Comparison of ENCODE assay signal across 20 mouse cellular contexts in the genomic region with DNA sequence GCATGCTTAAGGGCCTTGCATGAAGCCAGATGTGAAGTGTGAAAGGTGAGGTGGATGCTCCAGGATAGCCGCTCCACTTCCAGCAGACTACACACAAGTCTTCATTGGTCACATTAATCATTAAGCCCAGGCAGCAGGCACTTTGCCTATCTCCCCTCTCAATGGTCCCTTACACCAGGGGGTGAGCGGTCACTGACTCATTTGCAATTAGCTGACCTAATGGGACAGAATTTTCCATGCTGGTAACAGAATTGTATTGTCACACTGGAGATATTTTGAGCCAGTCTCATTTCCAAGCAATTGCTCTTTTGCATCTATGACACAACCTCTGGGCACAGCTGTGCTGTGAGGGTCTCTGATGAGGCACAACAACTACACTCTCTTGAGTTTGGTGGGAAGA. TPM values are rescaled to one million over a fixed set of nuclear protein-coding genes. Genes with fewer than 3 reads are reported as not detected.
DNase-seq lines count a peak whose midpoint lies in the region; ATAC-seq and TF ChIP-seq lines count a peak whose summit lies in the region.
"Had no signal": no experiment of that assay in that cellular context is flagged by ENCODE, and none has a peak within 500 bp of the region (broad histone marks: within the 10 kb centered on the region; RNA-seq: fewer than 3 reads in every experiment).

No protein-coding gene starts in this region.

- no peak overlapping the region for H3ac ChIP-seq in C2C12 (ENCODE audit: control insufficient read depth, insufficient read length, low read depth)

- H3K27me3 ChIP-seq in C2C12 (ENCODE audit: control insufficient read depth, insufficient read depth, insufficient read length) = no peaks in the 10 kb centered on the region
- no peaks in the 10 kb centered on the region for H3K27me3 ChIP-seq in intestine, embryonic 15.5 days (replicated peaks)
- H3K27me3 ChIP-seq: forebrain, embryonic 13.5 days; liver, embryonic 12.5 days; megakaryocyte, embryonic 14.5 days; midbrain, embryonic 13.5 days had no signal

- H3K9me3 ChIP-seq in intestine, embryonic 15.5 days = no peaks in the 10 kb centered on the region
- H3K9me3 ChIP-seq: forebrain, embryonic 13.5 days; hindbrain, embryonic 10.5 days; liver, embryonic 12.5 days; megakaryocyte, embryonic 14.5 days; midbrain, embryonic 13.5 days had no signal

- no peak for ATAC-seq in intestine, embryonic 15.5 days
- ATAC-seq: forebrain, embryonic 13.5 days; hindbrain, embryonic 16.5 days; intestine, embryonic 16.5 days; liver, embryonic 12.5 days; midbrain, embryonic 13.5 days had no signal

- no peak overlapping the region for H3K27ac ChIP-seq in intestine, embryonic 15.5 days
- H3K27ac ChIP-seq: forebrain, embryonic 13.5 days; liver, embryonic 12.5 days; midbrain, embryonic 13.5 days had no signal

- WGBS in intestine, embryonic 15.5 days = 65% methylated on average over 2 of the region's 2 CpGs

- H3K79me3 ChIP-seq in C2C12 (ENCODE audit: low read depth) = no peaks in the 10 kb centered on the region

- peaks cover 14% of the 10 kb centered on the region for H3K4me1 ChIP-seq in intestine, embryonic 15.5 days (replicated peaks)

- H3K36me3 ChIP-seq in C2C12 (ENCODE audit: control insufficient read depth, insufficient read depth) = no peaks in the 10 kb centered on the region
- H3K36me3 ChIP-seq in intestine, embryonic 15.5 days = no peaks in the 10 kb centered on the region
- H3K36me3 ChIP-seq: liver, embryonic 12.5 days had no signal

- DNase-seq in kidney, postnatal 10 days = peak; percentile 18
- no peak for DNase-seq in kidney, postnatal 14 days
- DNase-seq in 3T3-L1 (ENCODE audit: low read depth, low spot score) = peak; percentile 12
- DNase-seq in brain, adult 2 months (ENCODE audit: low read depth, low spot score) = peak; percentile 47
- no peak for DNase-seq in right cerebral cortex, postnatal 14 days
- DNase-seq: adrenal gland, adult 8-10 months; cerebellum, adult 8-10 months; cerebellum, postnatal 36 days; lung, embryonic 14.5 days; lung, postnatal 36 days had no signal

- no peaks in the 10 kb centered on the region for H3K79me2 ChIP-seq in C2C12 (ENCODE audit: control insufficient read depth, insufficient read depth)

- no peak overlapping the region for H3K4me3 ChIP-seq in C2C12 (ENCODE audit: insufficient read depth, poor library complexity, severe bottlenecking)
- no peak overlapping the region for H3K4me3 ChIP-seq in intestine, embryonic 15.5 days (replicated peaks)
- H3K4me3 ChIP-seq: forebrain, embryonic 13.5 days; hindbrain, embryonic 10.5 days; liver, embryonic 12.5 days; megakaryocyte, embryonic 14.5 days; midbrain, embryonic 13.5 days had no signal

- H3K4me2 ChIP-seq in intestine, embryonic 15.5 days (replicated peaks) = no peak overlapping the region
- H3K4me2 ChIP-seq: forebrain, embryonic 13.5 days; heart, embryonic 11.5 days; liver, embryonic 12.5 days; lung, embryonic 14.5 days; midbrain, embryonic 13.5 days had no signal

- H3K9ac ChIP-seq in intestine, embryonic 15.5 days = no peak overlapping the region
- H3K9ac ChIP-seq: forebrain, embryonic 13.5 days; liver, embryonic 12.5 days; lung, embryonic 14.5 days; midbrain, embryonic 13.5 days had no signal

- TF ChIP-seq CTCF in C2C12 (IDR thresholded peaks at IDR 0.05; ENCODE audit: control insufficient read depth, insufficient read depth, insufficient read length) = no peak

TF ChIP-seq in C2C12, 6 proteins besides CTCF, POLR2A, EP300 and RAD21:
- TF ChIP-seq MYOD1 (IDR thresholded peaks at IDR 0.05; ENCODE audit: control insufficient read depth, insufficient read length, low read depth) = peak; percentile 33
- no peak for TF ChIP-seq MYOG (IDR thresholded peaks at IDR 0.05; ENCODE audit: control insufficient read depth, extremely low read depth, insufficient read length)

RNA-seq across cellular contexts. Expression of a gene that starts 15.2 kb away (rescaled TPM):
- 6.4 TPM for polyA plus RNA-seq in C2C12 (2012; fragmentation: generic; extraction: Trizol)
- 17.2 and 18.0 TPM in 2 replicates for polyA plus RNA-seq in intestine, embryonic 15.5 days (2015; fragmentation: Nextera tagmentation; extraction: Ambion mirVana)

Comparison
In these comparisons a context has a peak if more than half of its experiments do, and no peak if none do; other contexts are left out.
1. DNase-seq: peak in kidney, postnatal 10 days (single experiment), 3T3-L1 (single experiment) and brain, adult 2 months (single experiment); none in kidney, postnatal 14 days (single experiment) and right cerebral cortex, postnatal 14 days (single experiment).